Mouse (Mus musculus) retina, adult 2 months (tissue): ENCODE data around the gene Grin3b.

Experiments
- DNase-seq: peaks from one replicate; pipeline ENCODE4 v3.0.0-alpha.2; 2012; ENCODE audit warnings: low read depth, low spot score

Grin3b gene

DNA sequence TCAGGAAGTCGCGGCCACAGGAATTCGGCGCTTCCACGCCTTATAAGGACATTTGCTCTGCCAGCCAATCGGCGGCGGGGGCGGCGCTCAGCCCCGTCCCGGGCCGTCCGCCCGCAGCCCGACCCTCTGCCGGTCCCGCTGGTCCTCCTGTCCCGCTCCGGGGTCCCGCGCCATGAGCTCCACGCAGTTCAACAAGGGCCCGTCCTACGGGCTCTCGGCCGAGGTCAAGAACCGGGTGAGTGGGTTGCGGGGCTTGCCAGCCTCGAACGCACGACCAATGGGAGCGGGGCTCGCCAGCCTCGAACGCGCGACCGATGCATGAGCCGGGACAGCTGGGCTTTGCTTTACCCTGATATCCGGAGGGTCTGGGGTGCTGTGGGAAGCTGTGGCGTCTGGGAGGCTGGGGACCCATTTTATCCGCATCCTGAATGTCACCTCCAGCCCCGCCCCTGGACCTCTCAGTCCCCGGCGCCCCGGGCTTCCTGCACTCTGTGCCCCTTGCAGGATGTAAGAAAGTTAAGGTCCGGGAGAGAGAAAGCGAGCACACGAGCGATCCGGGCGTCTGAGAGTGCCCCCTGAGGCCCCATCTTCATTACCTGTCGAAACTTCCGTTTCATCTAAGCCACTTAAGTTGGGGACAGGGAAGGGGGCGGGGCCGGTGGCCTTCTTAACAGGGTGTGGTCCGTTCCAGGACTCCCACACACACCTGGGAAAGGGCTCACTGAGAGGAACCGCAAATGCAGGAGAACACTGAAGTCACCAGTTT is 18.2 kb downstream of the Grin3b start, which contains the start of gene Cnn2:
Gene Cnn2, plus strand, starts transcription at position 79 of the 766 bp plus-strand sequence.
- DNase-seq, result no peak

DNA sequence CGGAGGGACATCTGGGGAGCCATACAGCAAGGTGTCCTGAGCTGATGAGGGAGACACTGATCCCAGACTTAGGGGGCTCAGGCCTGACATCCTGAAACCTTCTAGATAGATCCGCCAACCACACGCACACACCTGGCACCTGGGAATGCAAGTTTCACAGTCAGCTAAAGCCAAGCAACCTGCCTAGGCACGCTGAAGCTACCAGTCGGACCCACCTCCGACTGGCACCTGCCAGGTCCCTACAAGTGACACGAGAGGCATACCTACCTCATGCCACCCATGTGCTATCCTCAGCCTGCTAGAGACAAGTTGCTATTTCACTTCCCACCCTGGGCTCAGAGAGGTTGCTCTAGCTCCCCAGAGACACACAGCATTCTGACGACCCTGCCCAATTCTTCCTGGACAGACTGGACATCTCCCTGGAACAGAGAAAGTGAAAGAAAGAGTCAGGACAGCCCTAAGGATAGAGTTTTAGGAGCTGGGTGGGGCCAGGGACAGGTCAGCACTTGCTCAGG is 18.8 kb downstream of the Grin3b start:
- DNase-seq, result no peak

- DNase-seq, result no peak
Observed at GRCm38 (mm10) chr10:79989870-79990269, 19.4 kb downstream of the Grin3b start.

DNA sequence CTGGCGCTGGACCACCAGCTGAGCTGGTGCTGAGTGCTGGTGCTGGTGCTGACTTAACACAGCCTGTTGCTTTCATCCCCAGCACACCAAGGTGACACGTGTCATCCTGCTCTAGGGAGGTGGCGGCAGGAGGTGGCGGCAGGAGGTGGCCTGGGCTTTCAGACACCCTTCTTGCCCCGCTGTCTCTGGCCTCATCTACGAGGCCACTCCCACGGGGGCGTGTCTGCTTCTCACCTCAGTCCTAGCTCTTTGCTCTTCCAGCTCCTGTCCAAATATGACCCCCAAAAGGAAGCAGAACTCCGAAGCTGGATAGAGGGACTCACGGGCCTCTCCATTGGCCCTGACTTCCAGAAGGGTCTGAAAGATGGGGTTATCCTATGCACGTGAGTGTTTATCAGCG is 20.6 kb downstream of the Grin3b start:
- DNase-seq, result no peak

DNA sequence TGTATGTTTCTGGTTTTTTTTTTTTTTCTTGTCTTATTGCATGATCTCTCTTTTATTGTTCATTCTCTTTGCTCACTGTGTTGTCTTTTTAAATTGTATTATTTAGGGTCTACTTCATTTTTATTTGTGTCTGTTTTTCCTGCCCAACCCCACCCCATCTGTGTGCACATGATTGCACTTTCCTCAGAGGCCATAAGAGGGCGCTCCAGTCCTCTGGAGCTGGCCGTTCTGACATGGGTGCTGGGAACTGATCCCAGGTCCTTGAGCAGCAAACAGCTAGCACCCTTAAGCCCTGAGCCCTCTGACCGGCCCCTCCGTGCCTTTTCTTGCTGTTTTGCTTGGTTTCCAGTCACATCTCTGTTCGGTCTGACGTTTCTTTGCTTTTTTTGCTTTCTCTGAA is 21.0 kb downstream of the Grin3b start:
- no peak for DNase-seq

DNA sequence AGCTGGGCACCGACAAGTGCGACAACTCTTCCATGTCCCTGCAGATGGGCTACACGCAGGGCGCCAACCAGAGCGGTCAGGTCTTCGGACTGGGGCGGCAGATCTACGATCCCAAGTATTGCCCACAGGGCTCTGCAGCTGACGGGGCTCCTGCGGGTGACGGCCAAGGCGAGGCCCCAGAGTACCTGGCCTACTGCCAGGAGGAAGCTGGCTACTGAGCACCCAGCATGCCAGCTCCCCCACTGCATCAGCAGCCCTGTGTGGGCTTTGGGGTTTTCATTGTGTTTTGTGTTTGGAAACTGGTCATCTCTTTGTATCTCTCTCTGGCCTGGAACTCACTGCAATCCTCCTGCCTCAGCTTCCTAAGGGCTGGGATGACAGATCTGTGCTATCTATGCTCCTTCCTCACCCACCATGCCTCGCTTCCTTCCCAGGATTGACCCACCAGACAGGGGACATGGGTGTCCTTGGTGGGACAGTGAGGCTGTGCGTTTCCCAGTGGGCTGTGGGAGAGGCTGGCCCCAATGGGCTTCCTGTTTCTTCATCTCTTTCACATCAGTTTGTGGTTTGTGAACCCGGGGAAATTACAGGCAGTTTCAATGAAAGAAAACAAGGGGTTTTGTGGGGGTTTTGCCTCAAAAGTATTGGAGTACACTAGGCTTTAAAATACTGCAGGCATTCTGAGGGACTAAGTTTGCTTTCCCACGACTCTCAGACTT is 24.0 kb downstream of the Grin3b start:
- DNase-seq, result no peak

DNA sequence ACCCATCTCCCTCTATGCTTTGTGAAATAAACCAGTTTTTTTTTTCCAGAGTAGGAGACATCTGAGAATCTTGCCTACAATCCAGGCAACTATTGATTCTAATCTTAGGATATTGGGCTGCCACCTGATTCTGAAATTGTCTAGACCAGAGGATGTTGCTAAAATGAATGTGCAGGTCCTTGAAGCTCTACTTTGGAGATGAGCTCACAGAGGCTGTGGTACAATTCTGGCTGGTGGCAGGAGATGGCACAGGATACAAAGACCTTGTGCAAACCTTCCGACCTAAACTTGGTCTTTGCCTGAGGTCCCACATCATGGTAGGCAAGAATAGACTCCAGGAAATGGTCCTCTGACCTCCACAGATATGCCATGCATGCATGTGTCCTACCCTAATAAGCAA is 25.1 kb downstream of the Grin3b start:
- no peak for DNase-seq

GRCm38 (mm10) chr10:79996272-79997033 is 25.9 kb downstream of the Grin3b start, which contains the start of gene Abca7:
TSS of gene Abca7 (plus strand) at chr10:79996494.
- DNase-seq, result peak; percentile 94

DNA sequence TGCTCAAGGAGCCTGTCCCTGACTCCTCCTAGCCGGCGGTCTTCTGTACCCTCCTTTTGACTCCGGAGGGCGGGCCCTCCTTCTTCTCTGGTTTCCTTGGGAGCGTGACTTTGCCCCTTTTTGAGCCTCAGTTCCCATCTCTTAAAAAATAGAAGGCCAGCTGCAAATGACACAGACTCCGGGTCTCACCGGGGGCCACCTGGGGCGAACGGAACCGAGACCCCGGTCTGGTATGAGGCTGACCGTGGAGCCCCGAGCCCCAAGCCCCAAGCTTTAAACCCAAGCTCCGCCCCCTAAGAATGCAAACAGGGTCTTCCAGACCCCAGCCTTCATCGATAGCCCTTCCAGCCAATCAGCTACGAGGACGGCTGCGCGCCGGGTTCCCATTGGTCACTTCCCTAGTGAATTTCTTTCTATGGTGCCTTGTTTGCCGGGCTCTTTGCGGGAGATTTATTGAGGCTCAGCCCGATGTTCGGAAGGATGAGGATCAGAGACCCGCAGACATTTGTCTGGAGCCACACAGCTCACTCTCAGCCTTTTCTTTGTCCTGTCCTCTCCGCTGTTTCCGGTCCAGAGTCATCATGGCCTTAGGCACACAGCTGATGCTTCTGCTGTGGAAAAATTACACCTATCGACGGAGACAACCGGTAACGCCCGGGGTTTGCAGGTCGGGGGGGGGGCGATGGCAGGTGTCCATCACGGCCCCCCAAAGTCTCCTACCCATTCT is 26.7 kb downstream of the Grin3b start:
- no peak for DNase-seq

- no peak for DNase-seq
Observed at GRCm38 (mm10) chr10:79997819-79998218, 27.3 kb downstream of the Grin3b start.

DNA sequence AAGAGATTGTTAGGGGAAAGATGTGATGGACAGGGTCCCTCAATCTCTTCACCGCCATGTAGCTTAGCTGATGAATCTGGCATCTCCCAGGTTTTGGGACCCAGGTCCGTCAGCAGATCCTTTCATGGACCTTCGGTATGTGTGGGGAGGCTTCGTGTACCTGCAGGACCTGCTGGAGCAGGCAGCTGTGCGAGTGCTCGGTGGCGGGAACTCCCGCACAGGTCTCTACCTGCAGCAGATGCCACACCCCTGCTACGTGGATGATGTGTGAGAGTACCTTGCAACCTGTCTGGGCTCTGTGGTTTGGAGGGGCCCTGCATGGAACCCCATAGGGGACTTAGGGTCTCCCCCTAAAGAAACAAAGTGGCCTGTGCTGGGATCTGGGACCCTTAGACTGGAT is 31.4 kb downstream of the Grin3b start:
- DNase-seq, result no peak

GRCm38 (mm10) chr10:80002829-80003228 is 32.3 kb downstream of the Grin3b start:
- no peak for DNase-seq

DNA sequence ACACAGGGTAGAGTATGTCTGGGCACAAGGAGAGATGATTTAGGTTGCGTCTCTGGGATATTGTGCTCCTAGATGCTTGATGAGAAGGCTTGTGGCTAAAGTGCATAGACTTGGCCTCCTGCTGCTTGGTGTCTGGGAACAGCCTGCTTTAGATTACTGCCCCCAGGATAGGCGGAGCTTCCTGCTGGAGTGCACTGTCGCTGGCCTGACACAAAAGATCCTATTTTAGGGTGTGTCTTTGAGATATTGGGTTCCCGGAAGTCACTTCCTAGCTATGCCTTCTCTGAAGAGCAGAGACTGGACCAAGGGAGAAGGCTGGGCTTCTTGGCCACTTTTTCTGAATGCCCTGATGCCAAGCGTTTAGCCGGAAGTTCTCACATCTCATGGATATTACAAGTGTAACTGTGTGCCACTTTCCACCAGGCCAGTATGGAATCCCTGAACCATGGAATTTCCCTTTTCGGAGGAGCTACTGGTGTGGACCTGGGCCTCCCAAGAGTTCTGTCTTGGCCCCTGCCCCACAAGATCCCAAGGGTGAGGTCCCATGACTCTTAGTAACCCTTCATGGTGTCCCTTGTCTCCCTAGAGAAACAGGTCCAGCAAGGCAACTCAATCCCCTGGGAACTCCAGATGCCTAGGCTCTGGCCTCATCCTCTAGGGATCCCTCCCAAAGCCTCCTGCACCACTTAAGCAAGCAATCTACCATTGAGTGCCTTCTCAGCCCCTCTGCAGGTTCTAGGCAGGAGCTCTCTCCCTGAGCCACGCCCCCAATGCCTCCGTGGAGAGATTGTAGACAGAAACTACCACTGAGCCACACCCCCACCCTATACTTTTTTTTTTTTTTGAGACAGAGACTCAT is 33.1 kb downstream of the Grin3b start:
- DNase-seq, result no peak

DNA sequence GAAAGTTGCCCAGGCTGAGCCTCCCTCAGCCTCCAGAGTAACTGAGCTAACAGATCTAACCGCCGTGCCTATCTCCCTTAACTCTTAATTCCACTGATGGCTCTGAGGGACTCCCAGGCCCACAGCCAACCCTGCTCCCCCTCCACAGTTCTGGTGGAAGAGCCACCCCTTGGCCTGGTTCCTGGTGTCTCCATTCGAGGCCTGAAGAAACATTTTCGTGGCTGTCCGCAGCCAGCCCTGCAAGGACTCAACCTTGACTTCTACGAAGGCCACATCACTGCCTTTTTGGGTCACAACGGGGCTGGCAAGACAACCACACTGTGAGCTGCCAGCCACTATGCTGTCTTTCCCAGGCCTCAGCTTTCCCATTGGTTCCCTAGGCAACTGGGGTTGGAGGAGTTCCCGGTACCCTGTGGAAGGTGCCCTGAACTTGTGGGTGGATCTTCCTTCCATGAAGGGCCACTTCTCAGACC is 33.8 kb downstream of the Grin3b start:
- DNase-seq, result no peak

- DNase-seq, result no peak
Observed at GRCm38 (mm10) chr10:80011740-80012139, 41.2 kb downstream of the Grin3b start.

DNA sequence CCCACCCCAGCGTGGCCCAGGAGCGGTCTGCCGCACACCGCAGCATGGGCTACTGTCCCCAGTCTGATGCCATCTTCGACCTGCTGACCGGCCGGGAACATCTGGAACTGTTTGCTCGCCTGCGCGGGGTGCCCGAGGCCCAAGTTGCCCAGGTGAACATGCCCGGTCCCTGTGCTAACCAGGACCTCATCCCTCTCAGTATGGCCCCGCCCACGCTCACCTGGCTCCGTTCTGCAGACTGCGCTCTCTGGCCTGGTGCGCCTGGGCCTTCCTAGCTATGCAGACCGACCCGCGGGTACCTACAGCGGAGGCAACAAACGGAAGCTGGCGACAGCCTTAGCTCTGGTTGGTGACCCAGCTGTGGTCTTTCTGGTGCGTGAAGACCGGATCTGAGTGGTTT is 43.1 kb downstream of the Grin3b start:
- no peak for DNase-seq

GRCm38 (mm10) chr10:80014484-80015290 is 44.2 kb downstream of the Grin3b start:
- DNase-seq, result no peak

GRCm38 (mm10) chr10:80015583-80015982 is 45.1 kb downstream of the Grin3b start:
- DNase-seq, result no peak

GRCm38 (mm10) chr10:80016511-80016910 is 46.0 kb downstream of the Grin3b start, which contains the start of gene Arhgap45:
TSS of gene Arhgap45 (plus strand) at chr10:80016653.
- no peak for DNase-seq
